Mouse (Mus musculus) erythroid progenitor cell, adult 5-6 weeks (primary cell): ENCODE measurements around the gene Arhgap40. TPM values are rescaled to one million over a fixed set of nuclear protein-coding genes. Genes with fewer than 3 reads are reported as not detected.

Source experiments
- ATAC-seq: replicated peaks from 2 replicates; pipeline ENCODE4 v1.8.0; 2016; ENCODE audit warnings: moderate number of reproducible peaks, mild to moderate bottlenecking, moderate TSS enrichment, inconsistent platforms; ENCODE audit not compliant: poor library complexity, low FRiP score, severe bottlenecking
- total RNA-seq, 2 experiments: library from RNA; stranded (forward) in 1 of 2; stranded (reverse) in 1 of 2; fragments of 150-400 nt in 1 of 2; fragments of 186-747, 209-891 nt in 1 of 2; gene quantifications; 2 replicates each; pipeline versions ENCODE4 v1.2.3 to v1.2.4; 2015 to 2017; ENCODE audit warnings: low replicate concordance in 2 of 2

Arhgap40 gene
- total RNA-seq, 2 experiments from 2014 or later = not detected

DNA sequence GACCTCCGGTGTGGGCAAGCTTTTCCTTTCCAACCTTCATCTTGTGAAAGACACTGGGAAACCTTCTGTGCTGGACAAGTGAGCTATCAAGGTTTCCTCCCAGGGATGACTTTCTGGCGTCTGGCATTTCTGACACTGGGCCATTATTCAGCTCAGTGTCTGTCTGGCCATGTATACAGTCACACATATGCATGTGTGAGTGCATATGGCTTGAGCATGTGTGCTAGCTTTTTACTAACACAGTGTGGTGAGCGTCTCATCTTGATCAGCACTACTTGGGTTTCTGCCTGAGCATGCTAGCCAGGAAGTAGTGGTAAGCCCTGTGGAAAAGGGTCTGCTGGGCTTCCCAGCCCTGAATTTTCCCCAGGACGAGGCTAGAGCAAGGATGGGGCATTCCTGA, 28.7 kb downstream of the Arhgap40 start:
- ATAC-seq = no peak

DNA sequence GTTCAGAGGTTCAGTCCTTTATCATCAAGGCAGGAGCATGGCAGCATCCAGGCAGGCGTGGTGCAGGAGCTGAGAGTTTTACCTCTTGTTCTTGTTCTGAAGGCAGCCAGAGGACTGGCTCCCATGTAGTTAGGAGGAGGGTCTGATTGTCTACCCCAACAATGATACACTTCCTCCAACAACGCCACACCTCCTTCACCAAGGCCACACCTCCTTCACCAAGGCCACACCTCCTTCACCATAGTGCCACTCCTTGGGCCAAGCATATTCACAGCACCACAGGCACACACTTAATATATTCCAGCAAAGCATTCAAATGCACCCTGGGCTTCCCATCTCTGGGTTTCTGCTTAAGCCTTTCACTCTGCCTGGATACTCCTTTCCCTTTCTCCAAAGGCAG, 32.7 kb downstream of the Arhgap40 start:
- no peak for ATAC-seq

DNA sequence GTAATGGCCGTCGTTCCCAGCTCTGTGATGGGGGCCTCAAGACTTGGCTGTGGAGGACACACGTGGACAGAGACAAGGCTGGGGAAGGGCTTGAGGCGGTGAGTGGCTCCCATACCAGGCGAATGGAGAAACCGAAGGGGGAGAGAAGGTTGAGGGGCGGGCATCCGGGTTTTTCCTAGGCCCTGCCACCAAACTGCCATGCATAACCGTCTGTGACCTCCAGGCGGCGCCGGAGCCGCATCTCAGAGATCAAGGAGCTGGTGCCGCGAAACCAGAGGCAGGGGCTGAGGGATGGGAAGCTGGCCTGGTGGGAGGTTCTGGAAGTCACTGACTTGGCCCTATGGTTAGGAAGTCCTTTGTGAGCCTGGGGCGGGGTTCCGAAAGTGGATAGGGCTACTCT, 34.2 kb downstream of the Arhgap40 start:
- ATAC-seq = no peak

DNA sequence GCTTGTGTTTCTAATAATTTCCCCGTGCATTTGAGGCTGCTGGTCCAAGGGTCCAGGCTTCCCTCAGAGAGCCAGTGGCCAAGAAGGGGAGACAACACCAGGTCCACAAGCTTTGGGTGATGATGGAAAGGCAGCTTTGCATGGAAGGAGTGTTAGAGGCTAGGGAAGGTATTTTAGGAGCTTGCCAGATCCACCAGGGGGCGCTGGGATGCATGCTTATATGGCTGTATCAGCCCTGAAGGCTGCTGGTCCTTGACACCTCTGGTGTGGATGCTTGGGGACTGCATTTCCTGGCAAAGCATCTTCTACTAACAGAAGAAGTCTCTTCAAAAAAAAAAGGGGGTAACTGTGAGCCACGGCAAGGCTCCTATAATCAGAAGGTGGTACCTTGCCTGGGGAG, 37.5 kb downstream of the Arhgap40 start:
- no peak for ATAC-seq

DNA sequence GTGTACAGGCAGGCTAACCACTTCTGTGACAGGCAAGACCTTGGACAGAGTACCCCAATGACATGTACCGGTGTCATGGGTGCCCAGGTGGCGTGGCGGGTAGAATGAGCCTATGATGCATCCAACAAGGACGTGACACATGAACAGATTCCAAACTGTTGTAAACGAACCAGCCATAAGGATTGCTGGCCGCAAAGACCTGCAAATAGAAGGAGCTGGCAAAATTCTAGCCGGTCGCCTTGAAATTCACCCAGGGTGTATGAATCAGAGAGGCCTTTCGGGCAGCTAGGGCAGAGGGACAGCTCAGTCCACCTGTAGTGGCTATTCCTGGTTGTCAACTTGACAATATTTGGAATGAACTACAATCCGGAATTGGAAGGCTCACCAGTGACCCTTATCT, 41.8 kb downstream of the Arhgap40 start:
- ATAC-seq = no peak

GRCm38 (mm10) chr2:158555252-158555651, 42.7 kb downstream of the Arhgap40 start:
- ATAC-seq = no peak

- ATAC-seq = no peak
Observed at GRCm38 (mm10) chr2:158555812-158556211, 43.2 kb downstream of the Arhgap40 start.

- peak; percentile 66 for ATAC-seq
Observed at GRCm38 (mm10) chr2:158556225-158556624, 43.6 kb downstream of the Arhgap40 start.

DNA sequence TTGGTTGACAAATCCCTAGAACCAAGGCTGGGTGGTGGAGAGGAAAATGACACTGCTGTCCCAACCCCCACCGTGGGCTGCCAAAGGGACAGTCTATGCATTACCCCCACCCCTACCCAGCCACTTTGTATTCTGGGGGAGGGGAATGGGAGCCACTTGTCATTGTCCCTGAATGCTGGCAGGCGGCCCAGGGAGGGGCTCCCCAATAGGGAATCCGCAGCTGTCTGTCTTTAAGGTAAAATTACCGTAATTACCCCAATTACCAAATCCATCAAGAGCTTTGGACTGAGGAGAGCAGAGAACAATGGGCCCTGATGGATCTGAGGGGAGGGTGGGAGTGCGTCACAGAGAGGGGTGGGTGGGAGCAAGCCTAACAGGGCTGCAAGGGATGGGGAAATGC, 44.2 kb downstream of the Arhgap40 start:
- no peak for ATAC-seq

- no peak for ATAC-seq
Observed at GRCm38 (mm10) chr2:158559945-158560344, 47.3 kb downstream of the Arhgap40 start.

- ATAC-seq = no peak
Observed at GRCm38 (mm10) chr2:158560801-158561200, 48.2 kb downstream of the Arhgap40 start.

GRCm38 (mm10) chr2:158561371-158562144, 49.0 kb downstream of the Arhgap40 start:
- ATAC-seq = no peak

GRCm38 (mm10) chr2:158570421-158571081, 58.0 kb downstream of the Arhgap40 start:
- ATAC-seq = no peak

GRCm38 (mm10) chr2:158579979-158580378, 67.4 kb downstream of the Arhgap40 start:
- no peak for ATAC-seq

- ATAC-seq = no peak
Observed at GRCm38 (mm10) chr2:158584621-158585358, 72.2 kb downstream of the Arhgap40 start.

GRCm38 (mm10) chr2:158588524-158589271, 76.1 kb downstream of the Arhgap40 start:
- no peak for ATAC-seq

DNA sequence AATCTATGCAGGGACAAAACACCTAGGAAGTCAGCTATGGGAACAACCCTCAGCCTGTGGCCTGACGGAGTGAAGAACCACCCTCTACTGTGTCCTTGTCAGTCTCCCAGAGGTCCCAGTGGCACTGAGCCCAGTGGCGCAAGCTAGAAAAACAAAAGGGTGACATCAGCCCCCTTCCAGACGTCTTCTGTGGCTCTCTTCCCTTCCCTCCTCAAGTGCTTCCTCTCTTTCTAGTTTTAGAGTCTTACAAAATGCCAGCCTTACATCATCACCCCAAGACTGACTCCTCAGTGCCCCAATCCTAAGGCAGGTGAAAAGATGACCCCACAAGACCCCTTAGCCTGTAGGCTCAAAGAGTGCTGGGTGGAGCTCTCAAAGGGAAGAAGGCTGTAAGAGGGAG, 77.9 kb downstream of the Arhgap40 start:
- no peak for ATAC-seq

- ATAC-seq = no peak
Observed at GRCm38 (mm10) chr2:158591286-158591685, 78.7 kb downstream of the Arhgap40 start.

DNA sequence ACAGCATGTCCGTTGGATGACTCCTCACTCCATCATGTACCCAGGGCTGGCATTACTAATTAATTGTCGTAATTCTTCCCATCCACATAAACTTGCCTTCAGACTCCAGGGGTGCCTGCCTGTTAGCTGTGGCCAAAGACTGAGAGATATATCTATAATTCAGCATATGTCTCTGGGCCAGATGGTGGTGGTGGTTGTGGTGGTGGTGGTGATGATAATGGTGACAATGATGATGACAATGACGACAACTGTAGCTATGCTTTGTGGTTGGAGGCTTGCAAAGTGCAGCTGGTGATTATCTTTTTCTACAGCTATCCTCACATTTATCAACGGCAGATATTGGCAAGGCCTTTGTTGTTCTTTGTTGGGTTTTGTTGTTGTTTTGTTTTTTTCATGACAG, 80.8 kb downstream of the Arhgap40 start:
- no peak for ATAC-seq

- ATAC-seq = no peak
Observed at GRCm38 (mm10) chr2:158595103-158595502, 82.5 kb downstream of the Arhgap40 start.
